Mouse (Mus musculus): ENCODE measurements around the gene 0610010F05Rik.
A peak's percentile ranks its signal among the peaks of the same experiment; 100 is the strongest.
"Not testable (repeated sequence)": the region's sequence is repeated elsewhere in the genome, so short reads cannot be mapped to it uniquely, and the experiment has no call there.

The 0610010F05Rik gene

DNA sequence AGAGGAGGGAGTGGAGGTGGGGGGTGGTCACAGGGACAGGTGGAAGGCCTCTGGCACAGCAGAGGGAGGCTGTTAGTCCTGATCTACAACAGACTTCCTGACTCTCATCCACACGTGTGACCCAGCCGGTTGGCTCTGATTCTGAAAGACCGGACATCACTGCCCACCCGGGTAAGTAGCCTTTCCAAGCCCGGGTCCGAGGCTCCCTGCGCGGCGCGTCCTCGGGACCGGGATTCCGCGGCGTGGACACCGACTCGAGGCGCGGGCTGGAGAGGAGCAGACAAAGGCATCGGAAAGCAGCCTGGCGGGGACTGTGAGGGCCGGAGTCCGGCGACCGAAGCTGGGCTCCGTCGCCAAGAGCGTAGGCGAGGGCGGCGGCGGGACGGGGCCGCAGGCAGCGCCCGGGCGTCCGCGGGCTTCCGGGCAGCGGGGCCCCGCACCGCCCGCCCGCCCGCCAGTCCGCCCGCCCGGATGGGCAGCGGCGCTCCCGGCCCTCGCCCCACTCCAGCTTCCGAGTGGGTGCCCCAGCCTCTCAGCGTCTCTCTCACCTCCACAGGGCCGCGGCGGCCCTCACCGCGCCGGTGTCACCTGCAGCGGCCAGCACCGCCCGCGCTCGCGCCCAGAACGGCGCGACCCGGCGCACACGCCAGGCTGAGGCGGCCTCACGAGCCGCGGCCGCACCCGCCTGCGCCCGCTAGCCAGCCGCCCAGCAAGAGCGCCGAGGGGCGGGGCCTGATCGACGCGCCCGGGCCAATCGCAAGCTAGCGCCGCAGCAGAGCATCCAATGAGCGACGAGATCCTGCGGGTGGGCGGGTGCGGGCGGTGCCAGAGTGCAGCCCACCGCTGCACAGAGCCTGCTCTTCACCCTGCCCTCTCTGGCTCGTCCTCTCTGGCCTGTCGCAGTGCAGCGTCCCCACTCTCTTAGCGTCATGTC, at the start of gene 0610010F05Rik:
Gene 0610010F05Rik, minus strand, starts transcription at position 695 of the 934 bp plus-strand sequence.
- peak; percentile 97 for ATAC-seq (ENCODE audit: low TSS enrichment)

DNA sequence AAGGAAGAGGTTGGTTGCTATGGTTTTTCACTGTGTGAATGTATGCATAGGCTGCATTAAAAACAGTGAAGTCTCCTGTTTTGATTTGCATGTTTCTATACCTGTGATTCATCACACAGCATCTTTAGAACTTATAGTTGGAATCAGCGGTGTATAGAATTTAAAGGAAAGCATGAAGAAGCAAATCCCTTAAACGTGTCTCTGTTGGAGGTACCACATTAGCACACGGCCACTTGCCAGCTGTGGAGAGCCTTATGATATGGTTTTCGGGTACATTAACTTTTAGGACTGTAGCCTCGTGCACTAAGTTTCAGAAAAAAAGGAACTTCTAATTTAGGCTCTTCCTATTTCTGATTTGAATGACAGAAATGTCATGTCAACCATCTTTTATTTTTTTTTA, 49.1 kb upstream of the 0610010F05Rik start:
- ATAC-seq (ENCODE audit: low TSS enrichment): peak; percentile 60; the same call in 1 of the 2 replicates

GRCm38 (mm10) chr11:23680435-23680950, 47.1 kb upstream of the 0610010F05Rik start:
- no peak for ATAC-seq (ENCODE audit: low TSS enrichment)

DNA sequence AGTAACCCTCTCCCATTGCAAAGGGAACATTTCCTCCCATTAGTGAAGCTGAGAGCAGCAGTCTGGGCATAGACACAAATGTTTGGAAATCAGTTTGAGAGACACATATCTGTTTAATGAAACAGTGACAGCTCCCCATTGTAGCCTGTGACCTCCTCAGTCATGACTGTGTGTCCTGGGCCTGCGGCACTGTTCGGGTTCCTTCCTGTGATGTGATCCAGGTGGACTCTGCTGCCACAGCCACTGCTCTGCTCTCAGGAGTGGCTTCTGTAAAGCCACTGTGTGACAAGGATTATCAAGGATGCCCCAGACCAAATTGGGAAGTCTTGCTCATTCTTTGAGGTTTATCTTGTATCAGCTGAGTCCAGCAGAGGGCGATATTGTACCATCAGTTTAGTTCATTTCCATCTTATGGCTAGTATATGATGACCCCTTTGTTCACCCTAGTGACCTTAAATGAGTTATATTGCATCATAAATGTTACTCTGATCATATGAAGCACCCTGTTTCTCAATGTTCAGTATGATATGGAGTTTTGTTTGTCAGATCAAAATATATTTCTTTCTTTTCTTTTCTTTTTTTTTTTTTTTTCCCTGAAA, 45.7 kb upstream of the 0610010F05Rik start:
- peak; percentile 75; the same call in 1 of the 2 replicates for ATAC-seq (ENCODE audit: low TSS enrichment)

DNA sequence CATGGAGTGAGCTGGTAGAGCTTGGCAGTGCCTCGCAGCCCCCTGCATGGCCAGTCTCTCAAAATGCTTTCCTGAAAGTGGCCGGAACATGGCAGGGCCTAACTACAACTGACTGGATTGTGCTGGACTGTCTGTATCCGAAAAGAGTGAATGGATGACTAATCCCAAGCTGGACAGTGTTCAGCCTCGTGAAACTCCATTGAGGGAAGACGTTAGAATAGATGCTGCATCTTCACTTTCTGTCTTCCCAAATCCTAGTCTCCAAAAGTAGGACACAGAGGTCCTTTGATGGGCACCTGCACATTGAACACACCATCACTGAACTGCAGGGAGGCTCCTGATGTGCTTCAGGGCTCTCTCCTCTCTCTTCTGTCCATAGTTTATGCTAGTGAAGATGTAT, 42.7 kb upstream of the 0610010F05Rik start:
- ATAC-seq (ENCODE audit: low TSS enrichment): peak; percentile 62; the same call in 1 of the 2 replicates

DNA sequence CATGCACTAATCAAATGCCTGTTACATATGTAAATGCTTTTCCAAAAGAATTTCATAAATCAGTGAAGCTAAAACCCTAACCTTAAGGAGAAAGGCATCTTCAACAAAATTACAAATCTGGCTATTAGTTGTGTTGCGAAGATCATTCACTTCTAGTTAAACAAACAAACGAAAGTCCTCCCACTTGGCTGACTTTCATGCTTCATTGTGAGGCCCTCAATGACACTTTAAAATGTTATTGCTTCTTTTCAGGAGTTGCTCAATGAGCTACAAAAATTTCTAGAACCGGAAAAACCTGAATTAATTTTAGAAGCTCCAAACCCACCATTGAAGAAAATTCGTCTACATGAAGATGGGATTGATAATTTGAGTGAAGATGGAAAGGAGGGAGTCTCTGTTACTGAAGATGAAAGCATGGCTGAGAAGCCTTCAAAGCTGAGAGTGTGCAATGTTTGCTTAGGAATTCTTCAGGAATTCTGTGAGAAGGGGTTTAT, 38.9 kb upstream of the 0610010F05Rik start:
- no peak for ATAC-seq (ENCODE audit: low TSS enrichment)

DNA sequence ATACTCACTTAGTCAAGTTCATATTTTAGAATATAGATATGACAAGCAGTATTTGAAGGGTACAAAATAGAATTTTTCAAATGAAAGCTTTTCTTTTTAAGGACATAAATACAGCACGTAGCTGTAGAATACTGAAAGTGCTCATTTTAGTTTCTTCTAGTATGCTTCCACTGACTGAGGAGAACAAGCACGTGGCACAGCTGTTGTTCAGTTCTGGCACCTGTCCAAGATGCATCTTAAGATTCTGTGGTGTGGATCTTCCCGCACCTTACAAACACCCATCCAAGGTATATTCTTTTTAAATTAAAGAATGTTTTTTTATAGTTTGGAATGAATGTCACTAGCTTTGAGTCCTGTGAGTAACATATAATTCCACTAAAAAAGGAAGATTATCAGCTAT, 33.7 kb upstream of the 0610010F05Rik start:
- ATAC-seq (ENCODE audit: low TSS enrichment): no peak

GRCm38 (mm10) chr11:23666526-23666925, 33.1 kb upstream of the 0610010F05Rik start:
- no peak for ATAC-seq (ENCODE audit: low TSS enrichment)

GRCm38 (mm10) chr11:23665798-23666501, 32.5 kb upstream of the 0610010F05Rik start, which contains the start of gene Pex13:
Gene Pex13, minus strand, starts transcription at chr11:23665959.
- ATAC-seq (ENCODE audit: low TSS enrichment): peak; percentile 93

DNA sequence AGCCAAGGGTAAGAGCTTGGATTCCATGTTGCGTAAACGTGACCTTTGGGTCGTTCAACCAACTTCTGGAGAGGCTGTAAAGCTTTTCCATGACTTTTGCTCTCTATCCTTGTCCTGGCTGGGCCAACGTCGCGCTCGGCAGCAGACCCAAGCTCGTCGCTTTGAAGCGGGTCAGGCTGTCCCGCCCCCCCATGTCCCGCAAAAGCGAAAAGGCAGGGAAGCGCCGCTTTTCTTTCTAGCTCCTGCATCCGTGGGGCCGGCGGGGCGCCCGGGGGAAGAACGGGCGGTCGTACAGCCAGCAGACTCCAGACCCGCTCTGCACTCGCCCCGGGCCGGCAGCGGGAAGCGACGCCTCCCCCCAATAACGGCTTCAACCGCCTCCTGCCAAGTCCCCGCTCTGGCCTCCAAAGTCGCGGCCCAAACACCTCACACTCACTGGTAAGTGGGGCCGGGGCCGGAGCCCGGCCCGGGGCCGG, 31.9 kb upstream of the 0610010F05Rik start, which contains the start of gene Pus10:
Gene Pus10, plus strand, starts transcription at position 364 of the 476 bp plus-strand sequence.
- ATAC-seq (ENCODE audit: low TSS enrichment): peak; percentile 29

DNA sequence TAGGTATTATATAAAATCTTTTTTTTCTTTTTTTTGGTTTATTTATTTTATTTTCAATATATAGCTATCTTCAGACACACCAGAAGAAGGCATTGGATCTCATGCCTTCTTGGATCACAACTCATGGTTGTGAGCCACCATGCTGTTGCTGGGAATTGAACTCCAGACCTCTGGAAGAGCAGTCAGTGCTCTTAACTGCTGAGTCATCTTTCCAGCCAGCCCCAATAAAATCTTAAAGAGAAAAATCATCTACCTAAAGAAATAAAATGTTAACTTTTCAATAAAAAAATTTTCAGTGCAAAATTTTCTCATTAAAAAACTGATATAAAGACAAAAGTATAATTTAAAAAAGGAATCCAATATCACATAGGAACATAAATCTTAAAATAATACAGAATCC, 30.8 kb upstream of the 0610010F05Rik start:
- no peak for ATAC-seq (ENCODE audit: low TSS enrichment)

DNA sequence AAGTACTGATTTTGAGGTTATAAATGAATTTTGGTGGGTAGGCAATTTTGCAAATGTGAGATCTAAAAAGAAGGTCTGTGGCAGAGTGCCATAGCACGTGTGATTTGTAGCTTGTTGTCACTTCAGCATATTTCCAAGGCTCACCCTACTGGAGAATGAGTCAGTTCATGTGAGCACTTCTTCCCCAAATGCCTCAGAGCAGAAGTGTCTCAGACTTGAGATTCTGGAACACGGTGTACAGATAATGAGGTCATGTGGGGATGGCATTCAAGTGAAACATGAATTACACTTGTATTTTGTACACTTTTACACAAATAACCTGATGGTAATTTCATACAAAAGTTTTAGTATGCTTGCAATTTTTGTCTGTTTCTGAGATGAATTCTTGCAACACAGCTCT, 24.4 kb upstream of the 0610010F05Rik start:
- peak; percentile 76; the same call in 1 of the 2 replicates for ATAC-seq (ENCODE audit: low TSS enrichment)

- ATAC-seq (ENCODE audit: low TSS enrichment): no peak
Measured at GRCm38 (mm10) chr11:23653666-23654065, 20.2 kb upstream of the 0610010F05Rik start.

DNA sequence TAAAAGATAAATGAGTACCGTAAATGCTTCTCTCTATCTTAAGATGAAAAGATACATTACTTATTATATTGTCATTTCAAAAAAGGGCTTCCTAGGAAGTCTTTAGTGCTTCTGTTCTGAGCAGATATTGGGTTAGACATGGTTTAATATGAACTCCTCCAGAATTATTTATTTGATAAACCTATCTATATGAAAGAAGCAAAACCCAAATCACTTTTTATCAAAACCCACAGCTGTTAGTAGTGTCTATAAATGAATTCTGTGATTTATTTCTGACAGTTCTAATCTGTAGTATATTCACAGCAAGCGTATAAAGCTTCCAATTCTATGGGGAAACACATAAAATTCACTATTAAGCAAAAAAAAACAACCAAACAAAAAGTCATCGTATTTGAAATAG, 14.4 kb upstream of the 0610010F05Rik start:
- ATAC-seq (ENCODE audit: low TSS enrichment): no peak

- ATAC-seq (ENCODE audit: low TSS enrichment): no peak
Measured at GRCm38 (mm10) chr11:23647431-23647830, 14.0 kb upstream of the 0610010F05Rik start.

DNA sequence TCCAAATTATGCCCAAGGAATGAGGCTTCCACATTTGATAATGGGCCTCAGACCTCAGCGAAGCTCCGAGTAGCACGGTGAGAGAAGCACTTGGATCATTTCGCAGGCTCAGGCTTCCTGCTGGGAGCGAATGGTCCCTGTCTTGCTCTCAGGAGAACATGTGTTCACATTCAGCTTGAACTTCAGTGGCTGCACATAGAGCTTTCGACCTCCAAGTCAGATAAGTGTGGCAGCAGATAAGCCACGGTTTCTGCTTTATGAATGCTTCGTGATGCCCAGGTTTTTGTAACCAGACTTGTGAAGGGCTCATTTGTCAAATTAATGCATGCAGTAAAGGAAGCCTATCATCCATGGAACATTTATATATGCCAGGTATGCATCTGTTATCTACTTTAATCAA, 1.1 kb upstream of the 0610010F05Rik start:
- ATAC-seq (ENCODE audit: low TSS enrichment): no peak

DNA sequence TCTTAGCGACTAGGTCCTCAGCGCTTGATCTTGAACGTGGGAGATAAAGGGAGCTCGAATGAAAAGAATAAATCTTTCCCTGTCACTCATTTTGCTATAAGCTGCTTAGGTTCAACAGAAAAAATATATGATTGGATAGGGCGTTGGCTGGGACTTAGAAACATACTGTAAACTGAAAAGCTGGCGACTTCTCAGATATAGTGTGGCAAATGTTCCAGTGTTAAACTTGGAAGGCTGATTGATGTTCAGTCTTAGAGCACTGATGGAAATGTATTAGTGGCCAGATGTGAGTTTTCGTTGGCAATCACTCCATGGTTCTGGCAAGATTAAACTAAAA, 408 bp upstream of the 0610010F05Rik start:
- ATAC-seq (ENCODE audit: low TSS enrichment): peak; percentile 41; the same call in 1 of the 2 replicates

- no peak for ATAC-seq (ENCODE audit: low TSS enrichment)
Measured at GRCm38 (mm10) chr11:23630664-23631063, 2.8 kb downstream of the 0610010F05Rik start.

- no peak for ATAC-seq (ENCODE audit: low TSS enrichment)
Measured at GRCm38 (mm10) chr11:23618995-23619394, 14.4 kb downstream of the 0610010F05Rik start.

- no peak for ATAC-seq (ENCODE audit: low TSS enrichment)
Measured at GRCm38 (mm10) chr11:23614546-23614945, 18.9 kb downstream of the 0610010F05Rik start.

GRCm38 (mm10) chr11:23607291-23607690, 26.1 kb downstream of the 0610010F05Rik start:
- ATAC-seq (ENCODE audit: low TSS enrichment): not testable (repeated sequence)

- peak; percentile 60 for ATAC-seq (ENCODE audit: low TSS enrichment)
Measured at GRCm38 (mm10) chr11:23570130-23570529, 63.3 kb downstream of the 0610010F05Rik start.
